Mouse (Mus musculus): ENCODE results near the gene Olig2.

- no peak for TF ChIP-seq CTCF (IDR thresholded peaks at IDR 0.05; ENCODE audit: low read depth, low read length)
- no peak for TF ChIP-seq POLR2A (IDR thresholded peaks at IDR 0.05; ENCODE audit: borderline replicate concordance, low read depth, low read length)
Measured at GRCm38 (mm10) chr16:91192672-91193354, 32.4 kb upstream of the Olig2 start.

Data from bone marrow macrophage, adult 2 months (primary cell).